In genomic region chr15:28595294-28595693, GRCm38 (mm10) we compare ENCODE assay signal across 17 mouse cellular contexts.
A peak's percentile ranks its signal among the peaks of the same experiment; 100 is the strongest.
DNase-seq lines count a peak whose midpoint lies in the region; ATAC-seq and TF ChIP-seq lines count a peak whose summit lies in the region.
"Had no signal": no experiment of that assay in that cellular context is flagged by ENCODE, and none has a peak within 500 bp of the region (broad histone marks: within the 10 kb centered on the region; RNA-seq: fewer than 3 reads in every experiment).

No protein-coding gene starts in this region.

- no peaks in the 10 kb centered on the region for H3K36me3 ChIP-seq in forebrain, embryonic 16.5 days (ENCODE audit: control insufficient read depth, insufficient read depth)
- no peaks in the 10 kb centered on the region for H3K36me3 ChIP-seq in forebrain, embryonic 12.5 days (replicated peaks)
- H3K36me3 ChIP-seq: embryonic facial prominence, embryonic 13.5 days; embryonic facial prominence, embryonic 15.5 days had no signal

- peak; percentile 41 for DNase-seq in brain, embryonic 14.5 days (ENCODE audit: low read depth)
- DNase-seq in brain, embryonic 18.5 days (ENCODE audit: low read depth, low spot score), result peak; percentile 45
- DNase-seq in right cerebral cortex, postnatal 10 days (ENCODE audit: low spot score in 2 of 2), result no peak
- DNase-seq: adrenal gland, adult 2 months; adrenal gland, postnatal 10 days; adrenal gland, postnatal 25 days; cerebellum, adult 11 months; cerebellum, adult 18-20 months; cerebellum, adult 8-10 months; cerebellum, adult 9-11 months; cerebellum, postnatal 36 days; embryo, embryonic 11 days had no signal

- H3K27ac ChIP-seq in forebrain, embryonic 16.5 days (ENCODE audit: low read length), result no peak overlapping the region
- H3K27ac ChIP-seq in forebrain, embryonic 12.5 days, result no peak overlapping the region
- H3K27ac ChIP-seq: embryonic facial prominence, embryonic 13.5 days; embryonic facial prominence, embryonic 15.5 days had no signal

- no peaks in the 10 kb centered on the region for H3K27me3 ChIP-seq in forebrain, embryonic 16.5 days (replicated peaks; ENCODE audit: control insufficient read depth, insufficient read depth, low read length)
- H3K27me3 ChIP-seq in forebrain, embryonic 12.5 days, result no peaks in the 10 kb centered on the region
- H3K27me3 ChIP-seq: embryonic facial prominence, embryonic 13.5 days; embryonic facial prominence, embryonic 15.5 days had no signal

- H3K4me3 ChIP-seq in forebrain, embryonic 16.5 days (replicated peaks; ENCODE audit: low read length), result no peak overlapping the region
- no peak overlapping the region for H3K4me3 ChIP-seq in forebrain, embryonic 12.5 days (replicated peaks)
- H3K4me3 ChIP-seq: embryonic facial prominence, embryonic 13.5 days; embryonic facial prominence, embryonic 15.5 days; erythroblast, embryonic 14.5 days had no signal

- H3K4me2 ChIP-seq in forebrain, embryonic 16.5 days (ENCODE audit: low read length), result no peak overlapping the region
- no peak overlapping the region for H3K4me2 ChIP-seq in forebrain, embryonic 12.5 days
- H3K4me2 ChIP-seq: embryonic facial prominence, embryonic 13.5 days; embryonic facial prominence, embryonic 15.5 days had no signal

- no peak for TF ChIP-seq POLR2A in brain, embryonic 14.5 days (IDR thresholded peaks at IDR 0.05; ENCODE audit: borderline replicate concordance, extremely low read depth, insufficient read depth, insufficient read length, poor library complexity, severe bottlenecking)

- no peak overlapping the region for H3K9ac ChIP-seq in forebrain, embryonic 16.5 days (replicated peaks; ENCODE audit: low read depth, low read length)
- no peak overlapping the region for H3K9ac ChIP-seq in forebrain, embryonic 12.5 days
- H3K9ac ChIP-seq: embryonic facial prominence, embryonic 13.5 days; embryonic facial prominence, embryonic 15.5 days had no signal

- no peaks in the 10 kb centered on the region for H3K9me3 ChIP-seq in forebrain, embryonic 16.5 days (ENCODE audit: control insufficient read depth, low read length)
- H3K9me3 ChIP-seq in forebrain, embryonic 12.5 days, result no peaks in the 10 kb centered on the region
- H3K9me3 ChIP-seq: embryonic facial prominence, embryonic 13.5 days; embryonic facial prominence, embryonic 15.5 days had no signal

- peak; percentile 50; the same call in 1 of the 2 replicates for ATAC-seq in forebrain, embryonic 16.5 days
- no peak for ATAC-seq in forebrain, embryonic 12.5 days (ENCODE audit: low FRiP score)

- no peaks in the 10 kb centered on the region for H3K4me1 ChIP-seq in forebrain, embryonic 16.5 days (replicated peaks; ENCODE audit: control insufficient read depth, insufficient read depth, low read length)
- H3K4me1 ChIP-seq in forebrain, embryonic 12.5 days, result no peaks in the 10 kb centered on the region
- H3K4me1 ChIP-seq: embryonic facial prominence, embryonic 13.5 days; embryonic facial prominence, embryonic 15.5 days had no signal

- no peak for TF ChIP-seq CTCF in brain, embryonic 14.5 days (IDR thresholded peaks at IDR 0.05; ENCODE audit: borderline replicate concordance, extremely low read depth, insufficient read depth, insufficient read length)

Comparison
In these comparisons a context has a peak if more than half of its experiments do, and no peak if none do; other contexts are left out.
1. DNase-seq: peak in brain, embryonic 14.5 days (single experiment) and brain, embryonic 18.5 days (single experiment); none in right cerebral cortex, postnatal 10 days (0 of 2).